Mouse (Mus musculus) forebrain, embryonic 14.5 days (tissue): ENCODE results near the gene Kirrel3. TPM values are rescaled to one million over a fixed set of nuclear protein-coding genes. Genes with fewer than 3 reads are reported as not detected.
A peak's percentile ranks its signal among the peaks of the same experiment; 100 is the strongest.

Source experiments
- ATAC-seq: fragments of 200-750 bp; cut with Nextera tagmentation; 2 replicates; pipeline ENCODE4 v1.8.0; 2017; ENCODE audit warnings: mild to moderate bottlenecking, moderate library complexity
- DNase-seq: peaks from one replicate; pipeline ENCODE4 v3.0.0-alpha.2; 2015; ENCODE audit warnings: low spot score
- H3K27ac ChIP-seq: fragments of 300-500 bp; sonication (generic); 2 replicates; pipeline ENCODE4 v1.5.1; 2014; ENCODE audit warnings: low read depth, mild to moderate bottlenecking, control low read depth, low read length, moderate library complexity
- H3K27me3 ChIP-seq: fragments of 300-500 bp; sonication (generic); replicated peaks from 2 replicates; pipeline ENCODE4 v1.6.1; 2014; ENCODE audit warnings: low read length, control low read depth, mixed read lengths; ENCODE audit not compliant: control insufficient read depth, insufficient read depth
- H3K36me3 ChIP-seq: fragments of 300-500 bp; sonication (generic); 2 replicates; pipeline ENCODE4 v1.6.1; 2014; ENCODE audit warnings: low read length, control low read depth; ENCODE audit not compliant: control insufficient read depth, insufficient read depth
- H3K4me1 ChIP-seq: fragments of 300-500 bp; sonication (generic); 2 replicates; pipeline ENCODE4 v1.6.1; 2014; ENCODE audit warnings: antibody characterized with exemption, low read length, control low read depth; ENCODE audit not compliant: control insufficient read depth, insufficient read depth
- H3K4me2 ChIP-seq: fragments of 300-500 bp; sonication (generic); 2 replicates; pipeline ENCODE4 v1.6.1; 2014; ENCODE audit warnings: mild to moderate bottlenecking, control low read depth, low read length
- H3K4me3 ChIP-seq: fragments of 300-500 bp; sonication (generic); 2 replicates; pipeline ENCODE4 v1.5.1; 2014; ENCODE audit warnings: low read depth, low read length, control low read depth
- H3K9ac ChIP-seq: fragments of 300-500 bp; sonication (generic); 2 replicates; pipeline ENCODE4 v1.6.1; 2014; ENCODE audit warnings: mild to moderate bottlenecking, low read length, control low read depth, moderate library complexity
- H3K9me3 ChIP-seq: fragments of 300-500 bp; sonication (generic); replicated peaks from 2 replicates; pipeline ENCODE4 v1.6.1; 2016; ENCODE audit warnings: low read length, control low read depth, mixed read lengths; ENCODE audit not compliant: control insufficient read depth
- WGBS: fragments of 180-500 bp; shearing (Covaris S2); extraction: QIAGEN DNeasy Blood & Tissue Kit; methylation state at CpG from one replicate; pipeline ENCODE4 v1.1.7; 2014; 5-methylcytosine and 5-hydroxymethylcytosine counted together
- polyA plus RNA-seq: library from polyadenylated mRNA; unstranded; fragments of >200 nt; fragmentation: Nextera tagmentation; extraction: Ambion mirVana; gene quantifications from 2 replicates; pipeline ENCODE4 v1.2.1, GENCODE M21; 2014

The Kirrel3 gene
- polyA plus RNA-seq, 1 experiment from 2014 or later = 31.0 TPM

GRCm38 (mm10) chr9:34964172-34965040 is 478.7 kb downstream of the Kirrel3 start:
- H3K9ac ChIP-seq = no peak overlapping the region

DNA sequence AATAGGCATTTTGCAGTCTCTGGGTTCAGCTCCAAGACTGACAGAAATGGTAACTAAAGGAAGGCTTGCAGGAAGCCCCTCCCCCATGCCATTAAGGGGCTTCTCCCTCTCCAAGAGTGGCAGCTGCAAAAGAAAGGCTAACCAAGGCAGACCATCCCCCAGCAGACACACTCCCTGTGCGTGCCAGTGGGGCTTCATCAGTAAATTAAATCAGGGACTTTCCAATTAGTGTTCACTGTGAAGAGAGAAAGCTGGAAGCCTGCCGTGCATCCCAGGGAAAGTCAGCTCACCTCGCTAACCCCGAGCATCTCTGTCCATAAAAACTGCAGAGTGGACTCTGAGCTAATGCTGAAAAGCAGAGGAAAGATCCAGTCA is 479.3 kb downstream of the Kirrel3 start:
- Histone ChIP-seq H3K4me1 (peaks cover 14% of the 10 kb centered on the region), H3K36me3 (no peaks in the 10 kb centered on the region), H3K4me2 (no peak overlapping the region), H3K27me3 (0 out of 2 replicates have a peak, but pooled peaks cover 6% of the 10 kb centered on the region), H3K9me3 (no peaks in the 10 kb centered on the region), H3K9ac (no peak overlapping the region), H3K4me3 (no peak overlapping the region), H3K27ac (peak overlapping the region; percentile 65)
- ATAC-seq (peak; percentile 93), DNase-seq (peak; percentile 92)
- WGBS = 1% methylated on average over 4 of the region's 4 CpGs

More at GRCm38 (mm10) chr9:34964172-34965040, 478.7 kb downstream of the Kirrel3 start:
- Histone ChIP-seq H3K9me3 (no peaks in the 10 kb centered on the region), H3K4me2 (no peak overlapping the region), H3K36me3 (no peaks in the 10 kb centered on the region), H3K4me3 (no peak overlapping the region), H3K27ac (peak overlapping the region; percentile 65), H3K27me3 (0 out of 2 replicates have a peak, but pooled peaks cover 6% of the 10 kb centered on the region), H3K4me1 (peaks cover 14% of the 10 kb centered on the region)
- ATAC-seq (peak; percentile 50), DNase-seq (peak; percentile 52)
- WGBS = 20% methylated on average over 14 of the region's 14 CpGs

GRCm38 (mm10) chr9:34967772-34968171 is 482.1 kb downstream of the Kirrel3 start:
- DNase-seq = no peak
- no peak overlapping the region for H3K4me3 ChIP-seq
- ATAC-seq = no peak
- WGBS = 63% methylated on average over 6 of the region's 6 CpGs
- no peaks in the 10 kb centered on the region for H3K9me3 ChIP-seq
- 0 out of 2 replicates have a peak, but pooled peaks cover 6% of the 10 kb centered on the region for H3K27me3 ChIP-seq
- no peak overlapping the region for H3K9ac ChIP-seq
- H3K4me2 ChIP-seq = no peak overlapping the region
- H3K36me3 ChIP-seq = no peaks in the 10 kb centered on the region
- H3K27ac ChIP-seq = no peak overlapping the region
- H3K4me1 ChIP-seq = peaks cover 14% of the 10 kb centered on the region

- 0 out of 2 replicates have a peak, but pooled peaks cover 6% of the 10 kb centered on the region for H3K27me3 ChIP-seq
- ATAC-seq (no peak), DNase-seq (no peak)
- no peak overlapping the region for H3K9ac ChIP-seq
- no peak overlapping the region for H3K4me2 ChIP-seq
- H3K36me3 ChIP-seq = no peaks in the 10 kb centered on the region
- peaks cover 5% of the 10 kb centered on the region for H3K4me1 ChIP-seq
- 54% methylated on average over 6 of the region's 6 CpGs for WGBS
- no peaks in the 10 kb centered on the region for H3K9me3 ChIP-seq
- no peak overlapping the region for H3K27ac ChIP-seq
- H3K4me3 ChIP-seq = no peak overlapping the region
These were observed 484.3 kb downstream of the Kirrel3 start for GRCm38 (mm10) chr9:34969881-34970490.

DNA sequence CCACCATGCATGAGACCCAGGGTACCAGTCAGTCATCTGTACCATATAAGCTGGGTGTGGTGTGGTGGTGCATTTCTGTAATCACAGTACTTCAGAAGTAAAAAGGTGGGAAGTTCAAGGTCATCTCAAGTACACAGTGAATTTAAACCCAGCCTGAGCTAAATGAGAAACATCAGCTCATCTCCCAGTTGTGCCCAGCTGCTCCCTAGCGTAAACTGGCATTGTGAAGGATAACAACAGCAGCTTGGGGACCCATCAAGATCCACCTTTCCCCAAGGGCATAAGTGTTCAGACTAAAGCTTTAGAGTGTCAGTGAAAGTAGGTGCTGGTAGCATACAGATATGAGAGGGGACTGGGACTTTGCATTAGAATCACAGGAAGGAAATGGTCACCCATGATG is 488.6 kb downstream of the Kirrel3 start:
- Histone ChIP-seq H3K4me3 (no peak overlapping the region), H3K27me3 (no peaks in the 10 kb centered on the region)
- 86% methylated on average over 1 of the region's 1 CpGs for WGBS

GRCm38 (mm10) chr9:34975245-34975644 is 489.6 kb downstream of the Kirrel3 start:
- no peak overlapping the region for H3K27ac ChIP-seq
- H3K9ac ChIP-seq = no peak overlapping the region
- no peaks in the 10 kb centered on the region for H3K27me3 ChIP-seq
- H3K4me2 ChIP-seq = no peak overlapping the region
- H3K9me3 ChIP-seq = no peaks in the 10 kb centered on the region
- 95% methylated on average over 6 of the region's 6 CpGs for WGBS
- H3K36me3 ChIP-seq = no peaks in the 10 kb centered on the region
- no peak for DNase-seq
- H3K4me3 ChIP-seq = no peak overlapping the region
- H3K4me1 ChIP-seq = no peaks in the 10 kb centered on the region
- no peak for ATAC-seq

More for the DNA sequence above, 488.6 kb downstream of the Kirrel3 start:
- Histone ChIP-seq H3K36me3 (no peaks in the 10 kb centered on the region), H3K9me3 (no peaks in the 10 kb centered on the region), H3K4me1 (no peaks in the 10 kb centered on the region), H3K27ac (no peak overlapping the region), H3K4me2 (no peak overlapping the region), H3K9ac (no peak overlapping the region)
- no peak for ATAC-seq
- DNase-seq = no peak

GRCm38 (mm10) chr9:34976596-34977462 is 491.1 kb downstream of the Kirrel3 start:
- no peak overlapping the region for H3K4me3 ChIP-seq

GRCm38 (mm10) chr9:34977700-34978099 is 492.0 kb downstream of the Kirrel3 start:
- H3K36me3 ChIP-seq = no peaks in the 10 kb centered on the region
- no peak overlapping the region for H3K9ac ChIP-seq
- H3K9me3 ChIP-seq = no peaks in the 10 kb centered on the region
- ATAC-seq = no peak; the same call in 1 of the 2 replicates
- no peak overlapping the region for H3K4me2 ChIP-seq
- no peaks in the 10 kb centered on the region for H3K27me3 ChIP-seq
- no peak overlapping the region for H3K27ac ChIP-seq
- no peaks in the 10 kb centered on the region for H3K4me1 ChIP-seq
- 75% methylated on average over 8 of the region's 8 CpGs for WGBS
- no peak for DNase-seq
- H3K4me3 ChIP-seq = no peak overlapping the region

More at GRCm38 (mm10) chr9:34976596-34977462, 491.1 kb downstream of the Kirrel3 start:
- H3K4me1 ChIP-seq = no peaks in the 10 kb centered on the region
- H3K27me3 ChIP-seq = no peaks in the 10 kb centered on the region
- DNase-seq = no peak
- no peak overlapping the region for H3K4me2 ChIP-seq
- WGBS = 83% methylated on average over 8 of the region's 8 CpGs
- H3K9me3 ChIP-seq = no peaks in the 10 kb centered on the region
- H3K9ac ChIP-seq = no peak overlapping the region
- no peak overlapping the region for H3K27ac ChIP-seq
- H3K36me3 ChIP-seq = no peaks in the 10 kb centered on the region
- ATAC-seq = no peak
